Mouse (Mus musculus) embryo, embryonic 11 days (tissue): ENCODE results near the gene Klhl24.
A peak's percentile ranks its signal among the peaks of the same experiment; 100 is the strongest.

Source experiments
- DNase-seq: peaks from one replicate; pipeline ENCODE4 v3.0.0-alpha.2; 2015

Gene Klhl24

DNA sequence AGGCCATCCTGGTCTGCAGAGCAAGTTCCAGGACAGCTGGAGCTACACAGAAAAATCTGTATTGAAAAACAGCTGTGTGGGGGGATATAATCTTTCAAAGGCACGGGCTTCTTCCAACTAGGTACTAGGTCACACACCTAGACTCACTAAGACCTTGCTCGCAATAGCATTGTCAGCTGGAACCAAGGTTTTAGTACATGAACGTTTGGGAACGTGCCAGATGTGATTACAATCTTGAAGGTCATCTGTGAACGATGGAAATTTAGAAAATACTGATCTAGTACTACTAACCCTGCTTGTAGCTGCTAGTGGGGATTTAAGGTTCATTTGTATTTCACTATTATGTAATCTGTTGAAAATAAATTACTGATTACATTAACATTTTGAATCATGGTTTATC lies 54.6 kb downstream of the Klhl24 start:
- DNase-seq, result no peak

DNA sequence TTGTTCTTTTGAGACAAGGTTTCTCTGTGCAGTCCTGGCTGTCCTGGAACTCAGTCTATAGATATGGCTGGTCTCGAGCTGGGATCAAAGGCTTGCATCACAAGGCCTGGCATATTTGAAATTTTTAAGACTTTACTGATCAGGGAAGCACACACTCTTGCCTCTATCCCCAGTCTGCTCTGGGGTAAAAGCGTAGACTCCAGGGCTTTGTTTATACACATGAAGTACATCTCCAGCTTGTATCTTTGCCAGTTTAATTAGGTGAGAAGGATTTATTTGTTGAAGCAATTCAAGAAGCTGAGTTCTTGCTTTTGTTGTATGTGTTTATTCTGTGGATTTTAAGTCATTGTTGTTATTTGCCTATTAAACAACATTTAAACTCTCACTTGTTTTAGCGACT lies 56.4 kb downstream of the Klhl24 start:
- DNase-seq, result no peak

DNA sequence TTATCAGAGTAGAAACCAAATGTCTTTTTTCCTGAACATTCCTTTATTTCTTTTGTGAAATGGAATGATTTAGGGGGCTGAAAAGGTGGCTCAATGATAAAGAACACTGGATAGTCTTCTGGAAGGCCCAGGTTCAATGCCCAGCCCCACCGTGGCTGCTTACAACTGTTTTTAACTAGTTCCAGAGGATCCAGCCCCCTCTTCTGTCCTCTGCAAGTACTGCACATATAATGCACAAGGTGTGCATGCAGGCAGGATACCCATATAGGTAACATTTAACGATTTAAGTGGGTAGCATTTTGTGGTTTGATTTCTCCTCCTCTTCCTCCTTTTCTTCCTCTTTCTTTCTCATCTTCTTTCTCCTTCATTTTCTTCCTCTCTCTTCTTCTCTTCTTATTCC lies 62.8 kb downstream of the Klhl24 start:
- no peak for DNase-seq

DNA sequence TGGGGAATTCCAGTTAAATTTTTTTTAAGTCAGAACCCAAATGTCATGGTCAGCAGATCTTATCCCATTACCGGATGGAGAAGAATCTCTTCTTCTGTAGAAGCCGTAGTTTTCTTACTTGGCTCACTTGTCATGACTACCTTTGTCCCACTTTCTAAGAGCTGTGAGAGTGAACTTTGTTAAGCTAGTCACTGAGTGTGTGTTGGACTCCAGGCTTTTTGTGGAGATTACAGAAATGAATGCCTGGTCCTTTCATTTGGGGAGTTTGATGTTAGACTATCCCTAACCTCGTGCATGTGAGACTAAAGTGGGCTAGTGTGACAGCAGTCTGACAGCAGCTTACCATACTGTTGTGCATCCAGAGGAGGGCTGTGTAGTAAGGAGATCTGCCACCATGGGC lies 71.7 kb downstream of the Klhl24 start:
- no peak for DNase-seq

DNA sequence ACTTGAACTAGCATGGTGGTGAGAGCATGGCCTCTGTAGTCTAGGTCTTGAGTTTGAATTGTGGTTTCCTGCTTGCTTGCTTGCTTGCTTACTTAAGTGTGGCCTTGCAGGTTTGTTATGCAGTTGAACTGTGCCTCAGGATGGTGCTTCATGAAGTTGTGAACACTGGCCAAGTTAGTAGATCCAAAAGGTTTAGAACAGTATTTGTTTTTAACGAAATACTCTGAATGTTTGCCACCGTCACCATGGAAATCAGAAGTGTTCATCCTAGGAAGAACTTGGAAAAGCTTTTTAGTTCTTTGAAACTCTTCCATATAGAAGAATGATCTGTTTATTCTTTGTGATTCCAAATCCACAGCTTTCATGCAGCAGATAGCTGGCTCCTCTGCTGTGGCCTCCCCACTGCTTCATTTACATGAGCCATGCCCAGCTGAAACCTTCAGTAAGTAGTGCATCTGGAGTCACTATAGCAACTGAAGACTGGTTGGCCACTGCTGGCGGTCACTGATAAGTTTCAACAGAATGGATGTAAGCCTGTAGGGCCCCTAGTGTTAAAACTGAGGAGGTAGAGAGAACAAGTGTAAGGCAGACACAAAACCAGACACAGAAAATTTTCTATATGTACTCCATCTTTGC lies 72.2 kb downstream of the Klhl24 start:
- peak; percentile 5 for DNase-seq
